Mouse (Mus musculus) urinary bladder, postnatal 10 days (tissue): ENCODE data around the gene Vdac2.

Experiments
- DNase-seq: peaks from one replicate; pipeline ENCODE4 v3.0.0; 2022; ENCODE audit warnings: low spot score

Gene Vdac2

GRCm38 (mm10) chr14:21824938-21825337 is at the start of gene Vdac2:
TSS of gene Vdac2 (plus strand) at chr14:21825238.
- no peak for DNase-seq

- DNase-seq, result no peak
Measured at GRCm38 (mm10) chr14:21776201-21776600, 48.8 kb upstream of the Vdac2 start.

- no peak for DNase-seq
Measured at GRCm38 (mm10) chr14:21786500-21786899, 38.5 kb upstream of the Vdac2 start.

- no peak for DNase-seq
Measured at GRCm38 (mm10) chr14:21787374-21787773, 37.7 kb upstream of the Vdac2 start.

- no peak for DNase-seq
Measured at GRCm38 (mm10) chr14:21788121-21788520, 36.9 kb upstream of the Vdac2 start.

GRCm38 (mm10) chr14:21790585-21791251 is 34.3 kb upstream of the Vdac2 start:
- DNase-seq, result no peak

- no peak for DNase-seq
Measured at GRCm38 (mm10) chr14:21791722-21792121, 33.3 kb upstream of the Vdac2 start.

- no peak for DNase-seq
Measured at GRCm38 (mm10) chr14:21792250-21792649, 32.8 kb upstream of the Vdac2 start.

GRCm38 (mm10) chr14:21800641-21801040 is 24.4 kb upstream of the Vdac2 start:
- no peak for DNase-seq

- DNase-seq, result no peak
Measured at GRCm38 (mm10) chr14:21801624-21802023, 23.4 kb upstream of the Vdac2 start.

GRCm38 (mm10) chr14:21802543-21803206 is 22.4 kb upstream of the Vdac2 start:
- no peak for DNase-seq

- no peak for DNase-seq
Measured at GRCm38 (mm10) chr14:21806203-21806602, 18.8 kb upstream of the Vdac2 start.

GRCm38 (mm10) chr14:21806631-21807160 is 18.3 kb upstream of the Vdac2 start:
- DNase-seq, result no peak

GRCm38 (mm10) chr14:21808208-21808922 is 16.7 kb upstream of the Vdac2 start:
- DNase-seq, result no peak

- no peak for DNase-seq
Measured at GRCm38 (mm10) chr14:21809418-21809817, 15.6 kb upstream of the Vdac2 start.

GRCm38 (mm10) chr14:21811301-21811700 is 13.7 kb upstream of the Vdac2 start:
- no peak for DNase-seq

- no peak for DNase-seq
Measured at GRCm38 (mm10) chr14:21811744-21812393, 13.2 kb upstream of the Vdac2 start.

- no peak for DNase-seq
Measured at GRCm38 (mm10) chr14:21812590-21813162, 12.4 kb upstream of the Vdac2 start.

GRCm38 (mm10) chr14:21813216-21813615 is 11.8 kb upstream of the Vdac2 start:
- DNase-seq, result no peak

- DNase-seq, result no peak
Measured at GRCm38 (mm10) chr14:21813847-21814246, 11.2 kb upstream of the Vdac2 start.

- no peak for DNase-seq
Measured at GRCm38 (mm10) chr14:21814606-21815005, 10.4 kb upstream of the Vdac2 start.

GRCm38 (mm10) chr14:21816255-21816654 is 8.8 kb upstream of the Vdac2 start:
- DNase-seq, result no peak
